Mouse (Mus musculus) layer of hippocampus, adult 9-10 months (tissue): ENCODE measurements around the gene Gtf2ird1.
"Not testable (repeated sequence)": the region's sequence is repeated elsewhere in the genome, so short reads cannot be mapped to it uniquely, and the experiment has no call there.

Experiments
- DNase-seq: peaks from one replicate; pipeline ENCODE4 v3.0.0; 2022; ENCODE audit warnings: low spot score

Gtf2ird1 gene

DNA sequence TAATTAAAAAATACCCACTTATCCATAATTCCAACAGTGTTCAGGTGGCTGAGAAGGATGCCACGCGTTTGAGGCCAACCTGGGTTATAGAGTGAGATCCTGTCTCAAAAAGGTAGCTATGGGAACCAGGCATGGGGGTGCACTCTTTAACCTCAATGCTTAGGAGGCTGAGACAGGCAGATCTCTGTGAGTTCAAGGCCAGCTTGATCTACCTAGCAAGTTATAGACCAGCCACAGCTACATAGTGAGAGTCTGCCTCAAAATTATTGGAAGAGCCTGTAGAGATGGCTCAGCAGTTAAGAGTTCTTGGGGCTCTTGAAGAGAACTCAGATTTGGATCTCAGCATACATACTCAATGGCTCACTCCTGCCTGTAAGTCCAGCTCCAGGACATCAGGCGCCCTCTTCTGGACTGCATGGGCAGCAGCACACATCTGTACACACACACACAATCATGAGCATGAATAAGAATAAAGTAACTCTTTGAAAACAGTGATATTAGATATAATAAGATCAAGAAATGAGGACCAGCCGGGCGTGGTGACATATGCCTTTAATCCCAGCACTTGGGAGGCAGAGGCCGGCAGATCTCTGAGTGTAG is 18.6 kb upstream of the Gtf2ird1 start:
- no peak for DNase-seq

DNA sequence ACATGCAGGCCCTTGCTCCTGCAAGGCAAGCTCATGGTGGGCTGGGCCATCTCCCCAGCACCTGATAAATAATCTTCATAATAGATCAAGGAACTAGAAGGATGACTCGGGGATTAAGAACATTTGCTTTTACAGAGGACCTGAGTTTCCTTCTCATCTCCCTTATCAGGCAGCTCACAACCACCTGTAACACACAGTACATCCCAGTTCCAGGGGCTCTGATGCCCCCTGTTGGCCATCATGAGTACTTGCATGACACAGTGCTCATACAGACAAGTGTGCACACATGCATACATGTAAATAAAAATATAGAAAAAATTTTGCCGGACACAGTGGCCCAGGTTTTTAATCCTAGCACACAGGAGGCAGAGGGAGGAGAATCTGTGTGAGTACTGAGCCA is 17.4 kb upstream of the Gtf2ird1 start:
- no peak for DNase-seq

DNA sequence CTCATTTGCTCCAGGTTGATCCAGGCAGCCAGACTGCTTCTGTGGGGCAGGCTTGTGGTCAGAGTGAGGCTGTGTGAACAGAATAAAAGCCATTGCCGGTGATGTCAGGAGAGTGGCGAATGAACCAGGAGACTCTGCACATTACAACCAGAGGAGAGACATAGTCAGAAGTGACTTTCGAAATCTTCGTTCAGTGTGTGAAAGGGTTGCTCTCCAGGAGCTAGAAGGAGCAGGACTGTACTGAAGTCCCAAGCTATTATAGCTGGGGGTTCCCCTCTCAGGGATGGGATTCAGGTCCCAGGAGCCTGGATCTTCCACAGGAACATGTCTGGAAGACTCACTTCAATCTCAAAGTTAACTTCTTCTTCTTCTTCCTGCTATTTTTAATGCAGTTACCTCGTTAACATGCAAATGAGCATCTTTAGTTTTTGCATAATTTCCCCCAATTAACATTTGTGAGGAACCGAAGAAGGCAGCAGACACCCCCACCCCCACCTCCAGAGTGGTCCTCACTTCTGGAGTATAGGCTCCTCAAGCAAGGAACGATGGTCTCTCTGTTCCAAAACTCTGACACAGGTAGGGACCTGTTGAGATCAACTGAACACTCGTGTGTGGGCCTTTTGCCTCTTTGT is 14.1 kb upstream of the Gtf2ird1 start:
- no peak for DNase-seq

DNA sequence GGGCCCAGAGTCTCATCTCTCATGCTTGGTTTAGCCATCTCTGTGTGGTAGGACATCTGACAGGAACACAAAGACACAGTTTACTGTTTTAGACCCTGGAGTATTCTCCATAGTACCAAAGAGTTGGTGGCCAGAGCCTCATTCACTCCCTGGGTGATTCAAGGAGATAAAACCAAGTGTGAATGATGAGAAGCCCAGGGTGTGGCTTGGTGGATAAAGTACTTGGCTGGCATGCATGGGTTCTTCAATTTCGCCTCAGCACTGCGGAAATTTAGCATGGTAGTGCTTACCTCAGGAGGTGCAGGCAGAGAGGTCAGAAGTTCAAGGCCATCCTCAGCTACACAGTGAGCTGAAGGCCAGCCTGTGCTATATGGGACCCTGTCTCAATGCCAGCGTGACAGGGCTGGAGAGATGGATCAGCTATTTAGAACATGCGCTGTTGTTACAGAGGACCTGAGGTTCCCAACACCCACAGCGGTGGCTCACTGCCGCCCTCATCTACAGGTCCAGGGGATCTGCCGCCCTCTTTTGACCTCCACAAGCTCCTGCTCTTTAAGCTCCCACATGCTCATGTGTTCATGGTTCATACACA is 13.1 kb upstream of the Gtf2ird1 start:
- no peak for DNase-seq

DNA sequence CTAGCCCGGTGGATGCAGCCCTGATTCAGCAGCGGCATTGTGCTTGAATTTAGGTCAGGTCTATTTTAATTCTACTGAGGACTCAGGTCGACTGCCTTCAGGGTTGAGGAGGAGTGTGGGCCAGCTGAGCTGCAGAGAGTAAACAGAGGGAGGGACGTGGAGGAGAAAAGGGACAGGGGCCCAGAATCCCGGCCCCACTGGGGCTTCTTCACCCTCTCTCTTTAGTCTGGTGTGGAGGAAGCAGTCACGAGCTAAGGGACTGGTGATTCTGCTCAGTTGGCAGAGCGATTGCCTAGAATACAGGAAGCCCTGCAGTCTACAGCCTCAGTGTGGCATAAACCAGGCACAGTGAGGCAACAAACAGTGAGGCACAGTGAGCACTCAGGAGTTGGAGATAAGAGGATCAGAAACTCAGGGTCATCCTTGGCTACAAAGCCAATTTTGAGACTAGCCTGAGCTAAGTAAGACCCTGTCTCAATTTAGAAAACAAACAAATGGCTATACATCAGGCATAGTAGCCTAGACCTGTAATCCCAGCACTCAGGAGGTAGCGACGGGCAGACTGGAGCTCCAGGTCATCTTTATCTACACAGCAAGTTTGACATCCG is 11.7 kb upstream of the Gtf2ird1 start:
- DNase-seq: no peak

DNA sequence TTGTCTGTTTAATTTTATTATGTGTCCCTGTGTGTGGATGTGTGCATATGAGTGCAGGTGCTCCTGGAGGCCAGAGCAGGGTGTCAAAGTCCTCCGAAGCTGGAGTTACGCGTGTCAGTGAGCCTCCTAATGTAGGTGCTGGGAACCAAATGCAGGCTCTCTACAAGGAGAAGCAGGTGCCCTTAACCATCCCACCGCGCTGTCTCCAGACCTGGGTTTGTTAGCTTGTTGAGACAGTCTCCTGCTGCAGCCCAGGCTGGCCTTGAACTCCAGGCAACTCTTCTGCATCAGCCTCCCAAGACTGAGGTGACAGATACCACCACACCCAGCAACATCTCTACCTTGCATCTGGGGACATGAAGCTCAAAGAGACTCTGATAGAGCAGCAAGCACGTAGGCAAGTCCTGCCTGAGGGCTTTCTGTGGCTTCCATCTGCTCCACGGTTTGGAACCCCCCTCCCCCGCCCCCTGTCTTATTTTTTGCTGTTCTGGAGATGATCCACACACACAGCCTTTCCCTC is 10.6 kb upstream of the Gtf2ird1 start:
- no peak for DNase-seq

DNA sequence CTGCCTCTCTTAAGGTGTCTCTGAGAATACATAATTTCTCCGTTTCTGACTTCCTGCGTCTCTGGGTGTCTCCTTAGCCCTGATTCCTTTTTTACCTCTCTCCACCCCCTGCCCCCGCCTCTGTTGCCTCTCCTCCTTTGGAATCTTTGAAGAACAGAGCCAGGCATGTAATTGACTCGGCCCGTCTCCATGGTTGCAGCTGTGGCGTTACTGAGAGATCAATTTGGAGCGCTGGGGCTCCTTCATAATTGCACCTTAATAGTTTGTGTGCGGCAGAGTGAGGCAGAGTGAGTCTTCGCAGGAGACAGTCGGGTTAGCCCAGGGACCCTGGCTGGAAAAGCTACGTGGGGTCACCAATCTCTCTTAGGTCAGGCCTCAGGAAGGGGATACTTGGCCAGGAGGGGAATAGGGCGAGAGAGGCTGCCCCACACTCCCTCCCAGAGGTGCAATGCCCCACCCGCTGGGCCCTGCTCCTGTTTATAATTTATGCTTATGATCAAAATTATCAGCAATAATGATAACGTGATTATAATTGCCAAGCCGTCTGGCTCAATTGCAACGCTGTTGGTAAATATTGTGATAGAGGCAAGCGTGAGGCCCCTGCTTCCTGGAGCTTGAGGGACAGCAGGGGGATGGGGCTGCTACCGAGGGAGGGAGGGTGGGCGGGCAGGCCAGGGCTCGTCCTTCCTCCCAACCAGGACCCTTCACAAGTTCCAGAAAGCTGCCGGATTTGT is 9.9 kb upstream of the Gtf2ird1 start:
- no peak for DNase-seq

DNA sequence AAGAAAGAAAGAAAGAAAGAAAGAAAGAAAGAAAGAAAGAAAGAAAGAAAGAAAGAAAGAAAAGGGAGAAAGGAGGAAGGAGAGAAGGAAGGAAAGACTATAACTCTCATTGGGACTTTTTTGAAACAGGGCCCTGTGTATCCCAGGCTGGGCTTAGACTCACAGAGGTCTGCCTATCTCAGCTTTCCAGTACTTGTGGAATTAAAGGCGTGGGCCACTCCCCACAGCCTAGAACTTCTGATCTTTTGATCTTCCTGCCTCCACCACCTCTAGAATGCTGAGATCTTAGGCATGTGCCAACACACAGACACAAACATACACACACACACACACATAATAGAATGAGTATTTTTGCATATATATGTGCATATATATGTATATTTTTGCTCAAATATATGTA is 8.7 kb upstream of the Gtf2ird1 start:
- no peak for DNase-seq

DNA sequence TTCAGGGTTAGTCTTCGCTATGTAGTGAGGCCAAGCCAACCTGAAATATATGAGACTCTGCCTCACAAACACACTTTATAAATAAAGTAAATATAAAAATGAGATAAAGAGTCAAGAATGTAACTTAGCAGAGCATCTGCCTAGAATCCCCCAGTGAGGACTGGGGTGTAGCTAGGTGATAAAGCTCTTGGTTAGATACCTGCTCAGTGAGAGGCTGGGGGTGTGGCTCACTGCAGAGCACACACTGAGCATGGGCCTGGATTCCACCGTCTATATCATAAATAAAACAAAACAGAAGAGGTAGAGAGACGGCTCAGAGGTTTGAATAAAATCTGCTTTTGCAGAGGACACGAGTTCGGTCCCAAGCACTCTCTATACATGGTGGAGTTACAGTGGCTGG is 7.7 kb upstream of the Gtf2ird1 start:
- DNase-seq: no peak

DNA sequence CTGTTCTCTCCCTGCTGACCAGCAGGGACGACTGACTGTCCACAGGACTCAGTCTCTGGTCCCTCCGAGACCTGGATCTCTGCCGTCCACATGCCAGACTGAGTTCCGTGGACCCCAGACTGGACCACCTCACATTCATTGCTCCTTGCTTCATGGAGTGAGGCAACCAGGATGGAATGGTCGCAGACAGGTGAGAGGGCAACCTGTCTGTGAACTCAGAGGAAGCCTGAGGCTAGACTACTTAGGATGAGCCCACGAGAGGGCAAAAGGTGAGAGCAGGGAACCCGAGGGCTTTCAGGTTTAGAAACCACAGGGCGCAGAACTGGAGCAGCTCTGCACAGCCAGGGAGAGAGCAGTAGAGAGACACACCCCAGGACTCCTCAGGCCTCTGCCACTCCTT is 6.2 kb upstream of the Gtf2ird1 start:
- DNase-seq: no peak

DNA sequence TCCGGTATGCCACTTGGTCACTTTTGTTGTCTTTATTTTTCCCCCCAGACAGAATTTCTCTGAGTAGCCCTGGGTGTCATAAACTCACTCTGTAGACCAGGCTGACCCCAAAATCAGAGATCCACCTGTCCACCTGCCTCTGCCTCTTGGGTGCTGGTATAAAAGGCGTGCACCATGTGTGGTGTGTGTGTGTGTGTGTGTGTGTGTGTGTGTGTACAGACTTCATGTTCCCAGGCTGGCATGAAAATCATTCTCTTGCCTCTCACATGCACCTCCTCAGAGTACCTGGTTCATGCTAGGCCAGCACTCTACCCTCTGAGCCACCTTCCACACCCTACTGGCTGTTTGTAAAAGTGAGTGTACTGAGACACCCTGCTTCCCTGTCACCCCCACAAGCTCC is 5.8 kb upstream of the Gtf2ird1 start:
- no peak for DNase-seq

DNA sequence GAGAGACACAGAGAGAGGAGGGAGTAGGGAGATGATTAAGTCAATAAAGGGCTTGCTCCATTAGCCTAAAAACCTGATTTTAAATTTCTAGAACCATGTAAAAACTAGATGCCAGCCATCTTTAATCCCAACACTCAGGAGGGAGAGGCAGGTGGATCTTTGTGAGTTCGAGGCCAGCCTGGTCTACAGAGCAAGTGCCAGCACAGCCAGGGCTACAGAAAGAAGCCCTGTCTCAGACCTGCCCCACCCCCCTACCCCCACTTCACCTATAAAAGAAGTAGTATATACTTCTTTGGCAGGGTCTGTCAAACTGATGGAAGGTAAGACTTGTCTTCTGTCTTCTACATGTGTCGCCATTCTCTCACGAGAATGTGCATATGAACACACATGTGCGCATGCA is 4.0 kb upstream of the Gtf2ird1 start:
- no peak for DNase-seq

DNA sequence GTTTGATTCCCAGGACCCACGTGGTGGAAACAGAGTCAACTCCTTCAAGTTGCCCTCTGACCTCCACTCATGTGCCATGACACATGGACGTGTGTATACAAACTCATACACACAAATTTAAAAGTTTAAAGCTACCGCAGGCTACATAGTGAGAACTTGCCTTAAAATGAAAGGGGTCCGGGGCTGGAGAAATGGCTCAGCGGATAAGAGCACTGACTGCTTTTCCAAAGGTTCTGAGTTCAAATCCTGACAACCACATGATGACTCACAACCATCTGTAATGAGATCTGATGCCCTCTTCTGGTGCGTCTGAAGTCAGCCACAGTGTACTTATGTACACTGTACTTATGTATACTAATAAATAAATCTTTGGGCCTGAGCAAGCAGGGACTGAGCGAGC is 2.6 kb upstream of the Gtf2ird1 start:
- DNase-seq: no peak

DNA sequence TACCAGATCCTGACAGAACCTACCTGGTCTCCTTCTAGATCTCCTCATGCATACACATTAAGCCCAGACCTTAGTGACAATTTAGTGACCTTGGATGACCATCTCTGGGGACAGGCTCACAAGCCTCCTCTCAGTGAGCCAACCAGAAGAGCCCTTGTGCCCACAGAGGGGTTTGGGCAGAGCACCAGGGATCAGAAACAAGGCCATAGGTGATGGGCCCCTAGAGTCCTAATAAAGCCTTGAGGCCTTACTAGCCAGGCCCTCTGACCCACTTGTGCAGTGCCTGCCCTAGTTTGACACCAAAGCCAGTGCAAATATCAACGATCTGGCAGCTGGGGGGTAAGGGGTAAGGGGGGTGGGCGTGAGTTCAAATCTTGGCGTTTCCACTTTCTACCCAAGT is 1.9 kb upstream of the Gtf2ird1 start:
- no peak for DNase-seq

DNA sequence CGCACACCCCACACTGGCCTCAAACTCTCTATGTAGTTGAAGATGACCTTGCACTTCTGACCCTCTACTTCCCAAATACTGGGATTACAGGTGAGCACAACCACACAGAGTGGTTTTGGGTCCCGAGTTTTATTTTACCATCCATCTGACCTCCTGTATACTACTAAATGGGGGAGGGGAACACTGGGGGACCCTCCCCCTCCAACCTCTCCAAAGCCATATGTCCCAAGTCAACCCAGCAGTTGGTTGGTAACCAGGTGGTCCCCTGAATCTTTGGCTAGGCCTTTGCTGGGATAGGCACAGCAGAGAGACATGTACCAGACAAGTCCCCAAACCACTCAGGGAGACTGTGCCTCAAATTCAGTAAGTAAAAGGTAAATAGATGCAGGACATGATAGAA is 855 bp upstream of the Gtf2ird1 start:
- DNase-seq: no peak

DNA sequence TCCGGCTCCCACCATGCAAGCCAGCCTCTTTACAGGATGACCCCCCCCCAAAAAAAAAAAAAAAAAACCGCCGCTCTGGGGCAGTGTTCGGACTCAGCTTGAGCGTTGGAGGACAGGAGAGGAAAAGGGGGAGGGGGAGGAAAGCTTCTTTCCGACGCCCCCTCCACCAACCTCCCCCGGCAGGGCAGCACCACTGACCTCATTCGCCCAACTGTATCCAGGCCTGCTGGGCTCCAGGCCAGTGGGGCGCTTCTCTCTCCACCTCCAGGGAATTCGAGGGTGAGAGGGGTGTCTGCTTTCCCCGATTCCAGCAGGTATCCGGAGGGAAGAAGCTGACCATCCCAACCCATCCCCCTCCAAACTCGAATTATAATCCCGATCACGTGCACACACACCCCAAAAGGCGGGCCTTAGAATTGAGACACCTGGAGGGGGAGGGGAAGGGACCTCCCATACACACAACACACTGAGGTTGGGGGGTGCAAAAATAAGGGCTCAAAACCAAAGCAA is 547 bp downstream of the Gtf2ird1 start:
- no peak for DNase-seq

DNA sequence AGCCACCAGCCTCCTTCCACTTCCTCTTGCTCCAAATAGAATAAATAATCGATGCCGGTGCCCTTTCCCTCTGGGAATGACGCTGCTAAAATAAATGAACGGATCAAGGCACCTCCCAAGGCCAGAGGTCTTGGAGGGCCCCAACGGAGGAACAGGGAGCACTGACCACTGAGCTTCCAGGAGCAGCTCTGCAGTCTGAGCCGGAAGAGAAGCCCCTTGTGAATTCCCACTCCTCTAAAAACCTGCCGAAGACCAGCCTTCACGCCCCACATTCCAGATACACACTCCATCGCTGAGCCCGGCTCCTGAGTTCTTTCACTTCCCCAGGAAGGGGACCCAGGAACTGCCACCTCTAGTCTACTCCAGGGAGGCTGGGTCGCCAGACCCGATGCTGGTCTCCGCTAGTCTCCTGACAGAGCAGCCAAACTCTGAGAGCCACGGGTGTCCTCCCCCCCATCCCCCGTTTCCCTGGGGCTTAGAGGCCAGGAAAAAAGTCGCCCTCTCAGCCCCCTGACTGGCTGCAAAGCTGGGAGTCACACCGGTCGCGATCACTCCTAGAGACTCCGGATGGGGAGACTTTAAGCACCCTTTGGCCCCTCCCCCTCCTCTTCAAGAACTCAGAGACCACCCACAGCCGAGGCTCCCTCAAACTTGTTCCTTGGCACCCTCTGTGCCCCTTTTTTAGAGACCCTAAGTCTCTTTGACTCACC is 1.2 kb downstream of the Gtf2ird1 start:
- DNase-seq: no peak

DNA sequence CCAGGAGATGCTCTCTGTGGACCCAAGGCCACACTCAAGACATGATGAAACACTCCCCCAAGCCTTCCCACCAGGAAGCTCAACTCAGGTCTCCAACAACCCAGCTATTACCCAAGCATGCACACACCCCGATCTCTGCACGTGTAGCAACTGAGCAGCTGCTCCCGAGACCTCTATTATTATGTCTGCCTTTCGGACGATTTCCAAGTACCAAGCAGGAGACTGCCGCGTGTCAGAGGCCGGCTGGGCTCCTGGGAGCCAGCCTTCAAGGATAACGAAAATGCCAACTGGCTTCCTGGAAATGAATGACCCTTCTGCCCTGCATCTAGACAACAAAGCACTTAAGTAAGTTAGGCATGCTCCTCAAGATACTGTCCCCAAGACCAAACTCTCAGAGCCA is 2.1 kb downstream of the Gtf2ird1 start:
- no peak for DNase-seq

DNA sequence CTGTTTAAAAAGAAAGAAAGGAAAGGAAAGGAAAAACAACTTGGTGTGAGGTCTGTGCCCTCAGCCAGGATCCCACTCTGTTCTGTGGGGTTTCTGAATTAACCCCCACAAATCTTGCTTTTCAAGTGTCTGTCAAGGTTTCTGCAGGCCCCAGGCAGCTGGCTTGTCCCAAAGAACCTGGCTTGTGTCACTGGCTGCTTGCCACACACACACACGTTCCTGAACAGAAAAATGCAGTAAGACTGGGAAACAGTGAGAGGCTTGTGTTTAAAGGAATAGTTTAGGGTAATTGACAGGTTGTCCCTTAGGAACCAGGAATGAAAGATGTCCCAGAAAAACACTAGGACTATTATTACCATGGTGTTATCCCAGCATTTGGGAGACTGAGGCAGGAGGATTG is 2.9 kb downstream of the Gtf2ird1 start:
- no peak for DNase-seq

DNA sequence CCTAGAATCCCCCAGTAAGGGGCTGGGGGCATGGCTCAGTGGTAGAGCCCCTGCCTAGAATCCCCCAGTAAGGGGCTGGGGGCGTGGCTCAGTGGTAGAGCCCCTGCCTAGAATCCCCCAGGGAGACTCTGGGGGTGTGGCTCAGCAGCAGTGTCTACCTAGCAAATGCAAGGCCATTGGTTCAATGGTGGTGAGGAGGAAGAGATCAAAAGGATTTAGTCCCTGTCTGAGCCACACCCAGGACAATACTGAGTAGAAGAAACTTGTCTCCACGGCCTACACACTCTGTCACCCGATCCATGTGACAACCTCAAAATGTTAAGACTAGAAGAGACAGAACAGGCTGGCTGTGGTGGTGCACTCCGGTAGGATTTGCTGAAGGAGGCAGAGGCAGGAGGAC is 9.8 kb downstream of the Gtf2ird1 start:
- not testable (repeated sequence) for DNase-seq

DNA sequence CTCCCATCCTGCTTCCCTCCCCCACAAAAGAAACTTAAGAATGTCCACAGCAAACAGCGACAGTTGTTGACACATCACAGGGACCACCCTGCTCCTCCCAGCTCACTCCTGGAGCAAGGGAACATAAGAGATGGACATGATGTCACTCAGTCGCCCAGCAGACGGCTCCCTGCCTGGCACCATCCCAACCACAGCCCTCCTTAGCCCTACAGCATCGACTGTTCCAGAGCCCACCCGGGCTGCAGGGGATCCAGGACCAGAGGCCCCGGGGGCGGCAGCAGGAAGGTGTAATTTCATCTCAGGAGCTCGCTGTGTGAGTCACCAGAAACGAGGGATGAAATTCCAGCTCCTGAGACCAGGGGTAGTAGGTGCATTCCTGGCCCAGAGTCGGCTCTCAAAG is 10.6 kb downstream of the Gtf2ird1 start:
- DNase-seq: no peak
